Mouse (Mus musculus) frontal cortex, postnatal 36 days (tissue): ENCODE measurements around the gene Fryl.

Source experiments
- DNase-seq, 2 experiments: peaks; one replicate each; pipeline ENCODE4 v3.0.0; 2022; ENCODE audit warnings: low spot score in 2 of 2

Fryl gene

GRCm38 (mm10) chr5:73162492-73162891, 93.9 kb downstream of the Fryl start:
- no peak for DNase-seq

- no peak for DNase-seq
Observed at GRCm38 (mm10) chr5:73160440-73160839, 96.0 kb downstream of the Fryl start.

- no peak for DNase-seq
Observed at GRCm38 (mm10) chr5:73157502-73157901, 98.9 kb downstream of the Fryl start.

DNA sequence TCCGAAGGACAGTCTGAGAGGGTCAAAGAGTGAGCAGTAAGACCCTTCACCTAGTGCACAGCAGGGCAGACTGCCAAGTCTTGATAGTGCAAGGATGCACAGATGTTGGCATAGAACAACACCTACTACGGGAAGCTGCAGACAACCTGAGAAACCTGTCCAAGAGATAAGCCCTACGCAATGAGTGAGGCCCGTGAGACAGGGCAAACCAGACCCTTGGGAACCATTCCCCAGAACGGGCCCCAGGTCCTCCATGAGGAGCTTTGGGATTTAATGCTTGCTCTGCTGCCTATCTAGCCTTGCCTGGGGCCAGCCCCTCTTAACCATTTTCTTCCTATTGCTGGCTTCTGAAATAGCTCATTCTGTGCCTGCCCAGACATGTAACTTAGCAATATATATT, 99.4 kb downstream of the Fryl start:
- no peak for DNase-seq

GRCm38 (mm10) chr5:73156226-73156926, 100.0 kb downstream of the Fryl start:
- DNase-seq: peak in 1 of 2 experiments; percentile 29

- DNase-seq: no peak
Observed at GRCm38 (mm10) chr5:73153802-73154465, 102.5 kb downstream of the Fryl start.

DNA sequence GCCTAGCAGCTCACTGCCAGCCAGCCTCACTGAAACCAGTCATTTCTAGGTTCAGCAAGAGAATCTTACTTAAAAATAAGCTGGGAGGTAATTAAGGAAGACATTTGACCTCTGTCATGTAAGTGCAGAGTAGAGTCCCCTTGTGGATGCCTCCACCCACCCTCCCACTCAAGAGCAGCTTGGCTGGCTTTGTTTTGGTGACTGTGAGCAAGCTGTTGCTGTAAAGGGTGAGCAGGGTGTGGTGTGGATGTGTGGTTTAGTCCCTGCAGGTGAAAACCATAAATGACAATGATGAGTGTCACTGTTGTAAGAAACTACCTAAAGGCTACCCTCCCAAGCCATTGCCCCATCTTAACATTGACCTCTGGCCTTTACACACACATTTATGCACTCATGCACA, 104.2 kb downstream of the Fryl start:
- DNase-seq: no peak

- no peak for DNase-seq
Observed at GRCm38 (mm10) chr5:73150877-73151445, 105.5 kb downstream of the Fryl start.

- no peak for DNase-seq
Observed at GRCm38 (mm10) chr5:73144987-73145386, 111.4 kb downstream of the Fryl start.

DNA sequence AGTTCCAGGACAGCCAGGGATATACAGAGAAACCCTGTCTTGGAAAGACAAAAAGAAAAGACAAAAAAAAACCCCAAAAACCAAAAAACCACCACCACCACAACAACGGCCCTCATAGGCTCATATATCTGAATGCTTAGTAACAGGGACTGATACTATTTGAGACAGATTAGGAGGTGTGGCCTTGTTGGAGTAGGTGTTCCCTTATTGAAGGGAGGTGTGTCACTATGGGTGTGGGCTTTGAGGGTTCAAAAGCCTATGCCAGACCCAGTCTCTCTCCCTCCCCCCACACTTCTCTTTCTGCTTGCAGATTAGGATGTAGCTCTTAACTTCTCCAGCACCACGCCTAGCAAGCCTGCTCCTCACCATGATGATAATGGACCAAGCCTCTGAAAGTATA, 114.7 kb downstream of the Fryl start:
- DNase-seq: no peak

DNA sequence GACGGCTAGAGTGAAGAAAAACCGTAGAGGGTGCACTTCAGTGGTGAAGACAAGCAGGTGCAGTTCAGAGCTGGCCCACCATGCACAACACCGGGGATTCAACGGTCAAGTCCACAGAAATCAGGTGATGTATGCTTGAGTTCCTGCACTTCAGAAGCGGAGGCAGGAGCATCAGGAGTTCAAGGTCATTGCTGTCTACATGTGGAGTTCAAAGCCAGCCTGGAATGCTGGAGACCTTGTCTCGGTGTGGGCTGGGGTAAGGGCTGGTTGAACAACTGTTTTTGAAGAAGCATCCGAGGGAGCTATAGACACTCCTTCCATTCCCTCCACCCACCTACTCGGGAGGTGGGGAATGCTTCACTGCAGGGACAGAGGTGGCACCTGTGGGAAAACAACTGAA, 115.3 kb downstream of the Fryl start:
- DNase-seq: no peak

- DNase-seq: no peak
Observed at GRCm38 (mm10) chr5:73137561-73137960, 118.9 kb downstream of the Fryl start.

GRCm38 (mm10) chr5:73135959-73136358, 120.5 kb downstream of the Fryl start:
- no peak for DNase-seq

- no peak for DNase-seq
Observed at GRCm38 (mm10) chr5:73135131-73135530, 121.3 kb downstream of the Fryl start.

- DNase-seq: peak; percentile 26 to 69
Observed at GRCm38 (mm10) chr5:73133833-73134185, 122.6 kb downstream of the Fryl start.

- DNase-seq: no peak
Observed at GRCm38 (mm10) chr5:73132998-73133832, 123.2 kb downstream of the Fryl start.

DNA sequence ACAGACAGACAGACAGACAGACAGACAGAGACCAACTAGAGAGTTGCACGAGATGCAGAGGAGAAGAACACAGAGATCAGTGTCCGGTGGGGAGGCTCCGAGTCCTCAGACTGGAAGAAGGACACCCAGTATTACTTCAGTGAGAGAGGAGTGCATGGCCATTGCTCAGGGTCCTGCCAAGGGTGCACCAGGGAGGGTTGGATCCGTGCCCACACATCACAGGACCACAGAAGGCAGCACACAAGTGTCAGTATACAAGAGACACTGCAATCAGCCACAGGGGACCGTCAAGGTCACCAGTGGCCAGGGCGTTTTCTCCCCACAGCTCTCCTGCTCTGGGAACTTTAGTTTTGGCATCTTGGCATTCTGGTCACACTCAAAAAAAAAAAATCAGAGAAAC, 125.4 kb downstream of the Fryl start:
- DNase-seq: no peak

GRCm38 (mm10) chr5:73129871-73130270, 126.5 kb downstream of the Fryl start:
- DNase-seq: peak in 1 of 2 experiments; percentile 30

- DNase-seq: peak in 1 of 2 experiments; percentile 11
Observed at GRCm38 (mm10) chr5:73119969-73120725, 136.3 kb downstream of the Fryl start.

DNA sequence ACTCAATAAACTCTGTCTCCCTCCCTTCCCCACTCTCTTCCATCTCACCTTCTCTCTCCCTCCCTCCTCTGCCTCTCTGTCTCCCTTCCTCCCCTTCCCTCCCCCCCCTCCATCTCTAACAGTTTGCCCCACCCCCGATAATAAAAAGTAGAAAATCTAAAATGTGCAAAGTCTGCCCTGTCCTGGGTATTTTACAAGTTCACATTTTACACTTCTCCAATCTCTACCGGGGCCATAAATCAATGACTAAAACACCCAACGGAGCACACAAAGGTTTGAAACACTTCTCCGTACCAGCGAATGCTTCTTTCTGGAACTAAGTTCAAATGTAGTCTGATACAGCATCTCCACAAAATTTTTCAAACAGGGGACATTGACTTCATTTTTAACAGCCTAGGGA, 136.9 kb downstream of the Fryl start:
- DNase-seq: no peak

DNA sequence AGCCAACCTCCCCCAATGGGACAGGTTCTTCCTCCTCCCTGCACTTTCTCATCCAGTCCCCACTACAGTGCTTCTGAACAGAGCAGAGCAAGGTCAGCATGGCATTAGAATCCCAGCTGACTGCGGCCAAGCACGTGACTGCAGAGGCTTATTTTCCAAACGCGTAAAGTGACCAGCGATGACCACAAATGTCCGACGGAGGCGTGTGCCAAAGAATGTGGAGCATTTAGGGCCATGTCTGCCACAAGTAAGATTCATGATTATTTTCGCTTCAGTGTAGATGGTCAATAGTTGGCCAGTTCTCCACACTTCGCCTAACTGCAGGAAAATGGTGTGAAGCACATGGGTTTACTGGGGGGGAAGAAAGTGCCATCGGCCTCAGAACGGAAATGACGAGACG, 137.6 kb downstream of the Fryl start:
- no peak for DNase-seq

DNA sequence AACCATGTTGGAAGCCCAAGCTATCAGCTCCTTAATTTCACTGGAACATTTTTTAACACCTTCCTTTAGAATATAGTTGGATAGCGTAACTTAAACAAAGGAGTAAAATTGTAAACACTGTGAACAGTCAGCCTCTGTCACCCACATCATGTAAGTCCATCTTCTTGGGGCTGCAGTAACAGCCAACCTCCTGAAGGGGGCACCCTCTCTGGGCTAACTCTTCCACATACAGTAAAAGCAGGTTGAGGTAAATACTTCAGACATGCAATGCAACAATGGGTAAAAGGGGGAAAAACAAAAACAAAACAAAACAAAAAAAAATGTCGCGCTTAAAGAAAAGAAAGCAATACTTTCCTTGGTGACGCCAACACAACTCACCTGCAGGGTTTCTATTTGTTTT, 141.5 kb downstream of the Fryl start:
- no peak for DNase-seq
